Mouse (Mus musculus): ENCODE results near the gene Prkcb.

Gene Prkcb

GRCm38 (mm10) chr7:122319566-122319965 is 31.0 kb downstream of the Prkcb start:
- no peak for DNase-seq (ENCODE audit: low read depth, low spot score)

GRCm38 (mm10) chr7:122320843-122321544 is 32.4 kb downstream of the Prkcb start:
- DNase-seq (ENCODE audit: low read depth, low spot score) = no peak

DNA sequence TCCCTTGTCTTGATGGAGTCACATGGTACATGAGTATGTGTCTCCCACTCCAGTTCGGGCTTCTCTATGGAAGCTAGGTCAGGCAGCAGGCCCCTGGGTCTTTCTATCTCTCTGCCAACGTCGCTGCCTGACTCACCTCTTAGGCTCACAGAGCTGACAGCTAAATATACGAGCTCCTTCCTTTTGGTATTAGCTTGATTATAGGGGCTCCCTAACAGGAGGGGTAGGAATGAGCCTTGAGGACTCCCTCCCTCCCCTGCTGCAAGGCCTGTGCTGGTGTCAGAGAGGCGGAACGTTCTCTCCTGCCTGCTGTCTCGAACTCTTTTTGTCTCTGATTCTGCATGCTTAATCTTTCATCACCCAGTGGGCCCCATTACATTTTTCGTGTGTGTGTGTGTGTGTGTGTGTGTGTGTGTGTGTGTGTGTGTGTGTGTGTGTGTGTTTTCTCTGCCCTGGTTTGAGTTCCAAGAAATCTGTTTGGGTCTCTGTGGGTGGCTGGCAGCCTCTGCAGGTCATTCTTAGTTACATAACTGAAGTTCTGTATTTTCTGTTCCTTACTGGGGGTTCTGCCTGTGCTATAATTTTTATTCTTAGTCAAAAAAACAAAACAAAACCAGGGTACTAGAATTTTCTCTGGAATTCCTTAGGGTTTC is 33.6 kb downstream of the Prkcb start:
- DNase-seq (ENCODE audit: low read depth, low spot score) = no peak

DNA sequence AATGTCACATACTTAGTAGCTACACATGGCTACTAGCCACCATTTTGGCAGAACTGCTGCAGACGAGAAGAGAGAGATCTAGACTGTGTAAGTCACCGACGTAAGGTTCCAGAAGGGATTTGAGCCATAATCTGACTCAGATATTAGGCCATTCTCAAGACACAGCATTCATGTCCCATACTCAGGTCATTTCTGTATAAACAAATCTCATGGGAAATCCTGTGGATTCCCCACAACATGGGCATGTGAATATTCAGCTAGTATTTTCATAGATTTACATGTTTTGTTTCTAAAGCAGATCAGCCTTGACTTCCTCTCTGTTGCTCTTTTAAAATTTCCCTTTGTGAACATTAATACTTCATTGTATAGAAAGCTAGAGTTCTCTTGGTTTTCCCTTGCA is 39.4 kb downstream of the Prkcb start:
- DNase-seq (ENCODE audit: low read depth, low spot score) = no peak

DNA sequence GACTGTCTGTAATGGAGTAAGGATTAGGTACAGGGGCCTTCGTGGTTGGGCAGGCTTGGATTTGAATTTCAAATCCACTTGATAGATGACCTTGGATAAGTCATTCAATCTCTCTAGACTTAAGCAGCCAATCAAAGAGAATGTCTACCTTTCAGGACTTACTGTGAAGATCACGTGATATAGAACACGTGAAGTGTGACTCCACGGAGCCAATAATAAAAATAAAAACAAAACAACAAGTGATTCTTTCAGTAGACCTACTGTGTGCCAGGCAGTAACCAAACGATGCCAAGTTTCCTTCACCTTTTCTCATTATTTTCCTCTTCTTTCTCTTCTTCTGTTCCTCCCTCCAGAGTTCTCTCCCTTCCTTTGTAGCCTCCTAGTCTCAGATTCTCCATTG is 39.9 kb downstream of the Prkcb start:
- no peak for DNase-seq (ENCODE audit: low read depth, low spot score)

DNA sequence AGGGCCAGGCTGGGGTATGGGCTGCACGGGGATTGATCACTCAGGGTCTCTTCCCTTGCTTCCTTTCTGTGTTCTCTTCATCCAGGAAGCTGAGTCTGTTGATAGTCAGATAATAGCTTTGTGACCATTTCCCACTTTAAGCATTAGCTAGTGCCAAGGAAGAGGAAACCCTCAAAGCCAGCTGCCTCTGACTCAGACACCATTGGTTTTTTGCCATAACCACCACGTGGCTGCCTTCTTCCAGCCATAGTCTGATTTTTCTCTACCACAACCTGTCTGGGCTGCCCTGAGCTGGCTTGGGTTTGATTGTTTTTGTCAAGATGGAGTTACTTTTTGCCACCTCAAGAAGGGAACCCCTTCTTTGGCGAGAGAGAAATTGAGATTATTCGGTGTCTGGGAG is 41.0 kb downstream of the Prkcb start:
- DNase-seq (ENCODE audit: low read depth, low spot score) = no peak

DNA sequence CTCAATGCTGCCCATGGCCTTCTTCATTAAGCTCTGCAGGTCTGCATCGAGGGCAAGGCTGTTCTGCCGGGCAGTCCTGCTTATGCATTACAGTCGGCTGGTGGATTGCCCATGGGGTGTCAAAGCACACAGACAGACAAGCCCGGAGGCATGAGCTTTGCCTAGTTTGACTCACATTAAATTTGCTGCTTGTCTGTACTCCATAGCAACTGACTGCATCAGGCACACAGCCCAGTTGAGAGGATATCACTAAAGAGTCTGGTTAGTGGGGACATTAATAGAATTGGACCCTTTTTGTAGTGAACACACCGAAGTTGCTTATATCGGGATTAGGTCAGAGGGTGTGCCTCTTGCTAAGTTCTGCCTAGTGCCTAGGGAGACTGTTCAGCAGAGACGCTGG is 45.1 kb downstream of the Prkcb start:
- no peak for DNase-seq (ENCODE audit: low read depth, low spot score)

DNA sequence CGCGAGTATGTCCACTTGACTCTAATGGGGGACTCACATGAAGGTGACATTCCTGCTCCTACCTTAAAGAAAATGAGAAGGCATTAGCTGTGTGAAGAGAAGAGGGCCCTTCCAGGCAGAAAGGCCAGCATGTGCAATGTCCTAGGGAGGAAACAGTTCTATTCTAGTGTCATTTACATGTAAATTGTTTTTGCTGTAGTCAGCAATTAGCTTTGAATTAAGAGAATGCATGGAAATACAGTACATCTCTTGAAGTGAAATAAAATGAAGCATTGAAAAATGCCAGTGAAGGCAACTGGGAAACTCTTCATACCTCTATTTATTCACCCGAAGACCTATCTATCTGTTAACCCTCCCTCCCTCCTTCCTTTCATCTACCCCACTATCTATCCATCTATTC is 48.8 kb downstream of the Prkcb start:
- no peak for DNase-seq (ENCODE audit: low read depth, low spot score)

- DNase-seq (ENCODE audit: low read depth, low spot score) = no peak
Measured at GRCm38 (mm10) chr7:122338055-122338454, 49.5 kb downstream of the Prkcb start.

DNA sequence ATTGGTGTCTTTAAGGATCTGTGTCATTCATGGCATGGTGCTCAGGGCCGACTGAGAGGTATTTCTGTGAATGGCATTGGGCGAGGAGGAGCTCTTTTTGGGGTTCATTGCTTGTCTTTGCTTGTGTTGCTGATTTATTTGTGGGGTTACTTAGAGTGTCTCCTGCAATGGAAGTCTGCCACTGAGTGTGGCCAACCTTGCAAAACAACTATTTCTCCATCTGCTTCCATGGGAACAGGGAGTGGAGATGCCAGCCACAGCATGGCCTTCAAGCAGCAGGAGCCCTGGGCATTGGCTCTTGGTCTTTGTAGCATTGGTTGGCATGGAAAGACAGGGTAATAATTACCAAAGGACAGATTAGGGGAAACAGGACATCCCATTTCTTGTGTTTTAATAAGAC is 50.9 kb downstream of the Prkcb start:
- no peak for DNase-seq (ENCODE audit: low read depth, low spot score)

GRCm38 (mm10) chr7:122341813-122342212 is 53.3 kb downstream of the Prkcb start:
- DNase-seq (ENCODE audit: low read depth, low spot score) = no peak

GRCm38 (mm10) chr7:122344656-122345055 is 56.1 kb downstream of the Prkcb start:
- no peak for DNase-seq (ENCODE audit: low read depth, low spot score)

- no peak for DNase-seq (ENCODE audit: low read depth, low spot score)
Measured at GRCm38 (mm10) chr7:122346251-122347242, 58.0 kb downstream of the Prkcb start.

DNA sequence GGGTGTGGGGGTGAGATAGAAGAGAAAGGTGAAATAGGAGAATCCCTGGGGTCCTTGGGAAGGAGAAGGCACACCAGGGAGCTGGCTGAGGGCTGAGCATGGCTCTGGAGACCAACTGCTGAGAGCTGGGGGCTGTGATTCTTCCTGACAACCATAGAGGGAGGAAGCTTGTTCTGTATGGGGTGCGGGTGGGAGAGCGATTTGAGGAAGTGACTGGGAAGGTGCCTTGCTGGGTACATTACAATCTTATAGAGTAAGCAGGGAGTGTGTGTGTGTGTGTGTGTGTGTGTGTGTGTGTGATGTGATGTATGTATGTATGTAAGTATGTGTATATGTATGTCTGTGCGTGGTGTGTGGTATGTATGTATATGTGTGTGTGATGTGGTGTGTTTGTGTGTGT is 58.9 kb downstream of the Prkcb start:
- no peak for DNase-seq (ENCODE audit: low read depth, low spot score)

GRCm38 (mm10) chr7:122349961-122350360 is 61.4 kb downstream of the Prkcb start:
- DNase-seq (ENCODE audit: low read depth, low spot score) = no peak

- no peak for DNase-seq (ENCODE audit: low read depth, low spot score)
Measured at GRCm38 (mm10) chr7:122350741-122351140, 62.2 kb downstream of the Prkcb start.

GRCm38 (mm10) chr7:122351816-122352215 is 63.3 kb downstream of the Prkcb start:
- DNase-seq (ENCODE audit: low read depth, low spot score) = no peak

DNA sequence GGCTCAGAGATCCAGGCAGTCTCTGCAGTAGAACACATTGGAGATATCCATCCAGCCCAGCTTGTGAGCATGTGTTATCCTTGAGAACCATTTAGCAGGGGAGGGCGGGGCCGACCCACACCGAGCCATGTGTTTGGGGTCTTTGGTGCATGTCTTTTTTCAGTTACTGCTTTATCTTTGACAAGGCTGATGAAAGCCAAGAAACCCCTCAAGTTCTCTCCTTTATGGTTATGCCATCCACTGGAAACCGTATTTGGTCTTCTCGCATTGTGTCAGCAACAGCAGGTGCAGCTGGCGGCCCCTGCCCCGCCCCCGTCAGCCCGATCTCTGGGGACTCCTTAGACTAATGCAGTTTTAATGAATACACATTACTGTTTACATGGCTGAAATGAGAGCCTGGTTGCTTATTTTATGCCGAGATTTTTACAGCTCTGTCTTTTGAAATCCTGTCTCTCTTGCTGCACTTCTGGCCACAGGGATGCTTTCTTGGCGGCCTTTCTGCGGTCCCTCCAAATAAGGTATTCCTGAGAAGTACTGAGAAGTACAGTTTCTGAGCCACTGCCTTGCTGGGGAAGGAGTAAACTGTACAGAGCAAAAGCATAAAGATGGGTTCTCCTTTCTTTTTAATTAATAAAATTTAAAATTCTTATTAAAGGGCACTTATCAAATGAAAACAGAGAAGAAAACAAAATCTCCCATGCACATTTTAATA is 64.2 kb downstream of the Prkcb start:
- no peak for DNase-seq (ENCODE audit: low read depth, low spot score)

- DNase-seq (ENCODE audit: low read depth, low spot score) = no peak
Measured at GRCm38 (mm10) chr7:122353329-122353728, 64.8 kb downstream of the Prkcb start.

GRCm38 (mm10) chr7:122356941-122357340 is 68.4 kb downstream of the Prkcb start:
- DNase-seq (ENCODE audit: low read depth, low spot score) = no peak

DNA sequence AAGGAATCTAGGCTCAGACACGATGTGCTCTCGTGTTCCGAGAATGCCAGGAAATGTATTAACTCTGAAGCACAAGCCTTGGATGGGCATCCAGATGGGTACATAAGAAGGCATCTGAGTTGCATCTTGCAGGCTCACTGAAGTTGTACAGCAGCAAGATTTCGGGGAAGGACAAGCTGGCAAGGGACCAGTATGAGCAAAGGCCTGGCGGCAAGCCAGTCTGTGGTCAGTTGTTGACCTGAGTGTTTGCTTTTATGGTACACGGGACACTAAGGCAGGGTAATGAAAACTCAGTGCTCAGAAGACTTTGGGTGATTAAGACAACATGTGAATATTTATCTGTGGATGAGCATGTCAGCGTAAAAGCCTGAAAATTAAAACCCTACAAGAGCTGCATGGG is 69.3 kb downstream of the Prkcb start:
- DNase-seq (ENCODE audit: low read depth, low spot score) = no peak

GRCm38 (mm10) chr7:122366635-122367034 is 78.1 kb downstream of the Prkcb start:
- no peak for DNase-seq (ENCODE audit: low read depth, low spot score)

Measured in embryo, embryonic 11.5 days (tissue).